Mouse (Mus musculus): ENCODE results near the gene Tubgcp5. TPM values are rescaled to one million over a fixed set of nuclear protein-coding genes. Genes with fewer than 3 reads are reported as not detected.
A peak's percentile ranks its signal among the peaks of the same experiment; 100 is the strongest.
"Not testable (repeated sequence)": the region's sequence is repeated elsewhere in the genome, so short reads cannot be mapped to it uniquely, and the experiment has no call there.

The Tubgcp5 gene
- total RNA-seq (2017): 35.4 and 46.4 TPM in 2 replicates

GRCm38 (mm10) chr7:55793952-55794603 lies at the start of gene Tubgcp5:
Gene Tubgcp5, plus strand, starts transcription at chr7:55794154.
- peak; percentile 97 for ATAC-seq (ENCODE audit: extremely low read depth, insufficient number of reproducible peaks, low FRiP score, poor library complexity, severe bottlenecking)

DNA sequence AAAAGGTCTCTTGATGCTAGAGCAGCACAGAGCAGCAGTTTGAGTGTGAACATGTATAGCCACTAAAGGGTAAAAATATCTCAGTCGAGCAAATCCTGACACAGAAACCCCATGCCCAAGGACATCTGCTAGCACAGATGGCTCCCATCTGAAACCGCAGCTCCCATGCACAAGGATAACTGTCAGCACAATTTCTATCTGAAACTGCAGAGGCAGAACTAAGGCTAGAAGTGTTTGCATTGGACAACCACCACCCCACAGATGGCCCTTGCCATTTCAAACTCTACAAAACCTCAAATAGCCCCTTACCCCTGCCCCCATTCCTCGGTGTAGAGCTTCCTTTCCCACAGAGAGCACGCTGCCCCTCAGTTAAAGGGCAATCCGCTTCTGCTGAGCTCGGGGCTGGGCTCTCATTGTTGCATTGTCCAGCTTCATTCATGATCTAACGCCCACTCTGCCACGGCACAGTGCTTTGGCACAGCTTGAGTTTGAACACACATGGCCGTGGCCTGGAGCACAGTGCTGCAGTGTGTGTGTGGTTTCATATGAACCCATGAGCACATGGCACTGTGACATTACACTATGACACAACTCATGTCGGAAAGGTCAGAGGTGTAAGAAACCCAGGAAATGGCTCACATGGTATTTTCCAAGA lies 49.3 kb upstream of the Tubgcp5 start:
- ATAC-seq (ENCODE audit: extremely low read depth, insufficient number of reproducible peaks, low FRiP score, poor library complexity, severe bottlenecking): no peak

DNA sequence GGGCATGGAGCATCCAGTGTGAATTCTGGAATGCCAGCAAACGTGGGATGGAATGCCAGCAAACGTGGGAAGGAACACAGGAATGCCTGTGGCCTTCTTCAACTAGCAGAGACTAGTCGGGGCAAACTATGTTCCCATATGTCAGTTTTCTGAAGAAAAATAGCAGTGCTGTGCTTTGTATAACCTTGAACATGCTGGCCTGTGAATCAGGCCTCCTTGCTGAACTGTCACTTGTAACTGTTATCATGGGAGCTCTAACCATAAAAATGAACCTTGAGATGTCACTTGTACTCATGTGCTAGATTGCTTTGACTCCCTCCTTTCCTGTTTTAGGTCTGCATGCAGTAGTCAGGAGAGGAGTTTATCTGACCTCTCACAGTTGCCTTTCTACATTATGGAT lies 43.1 kb upstream of the Tubgcp5 start:
- no peak for ATAC-seq (ENCODE audit: extremely low read depth, insufficient number of reproducible peaks, low FRiP score, poor library complexity, severe bottlenecking)

DNA sequence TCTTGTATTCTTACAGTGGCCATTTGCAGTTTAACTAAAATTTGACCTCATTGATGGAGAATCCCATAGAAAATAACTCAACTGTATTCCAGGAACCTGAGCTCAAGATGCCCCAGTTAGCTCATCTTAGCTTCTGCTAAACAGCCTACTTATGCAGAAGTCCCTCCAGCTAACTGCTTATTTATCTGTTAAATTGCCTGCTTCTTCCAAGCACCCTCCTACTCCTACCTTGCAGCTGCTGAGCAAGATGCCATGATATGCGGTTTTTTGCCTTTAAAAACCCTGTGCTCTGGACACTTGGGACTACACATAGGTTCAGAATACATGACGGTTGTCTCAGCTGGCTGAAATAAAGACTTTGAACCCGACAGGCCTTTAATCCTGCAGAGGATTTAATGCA lies 34.6 kb upstream of the Tubgcp5 start:
- ATAC-seq (ENCODE audit: extremely low read depth, insufficient number of reproducible peaks, low FRiP score, poor library complexity, severe bottlenecking): no peak

DNA sequence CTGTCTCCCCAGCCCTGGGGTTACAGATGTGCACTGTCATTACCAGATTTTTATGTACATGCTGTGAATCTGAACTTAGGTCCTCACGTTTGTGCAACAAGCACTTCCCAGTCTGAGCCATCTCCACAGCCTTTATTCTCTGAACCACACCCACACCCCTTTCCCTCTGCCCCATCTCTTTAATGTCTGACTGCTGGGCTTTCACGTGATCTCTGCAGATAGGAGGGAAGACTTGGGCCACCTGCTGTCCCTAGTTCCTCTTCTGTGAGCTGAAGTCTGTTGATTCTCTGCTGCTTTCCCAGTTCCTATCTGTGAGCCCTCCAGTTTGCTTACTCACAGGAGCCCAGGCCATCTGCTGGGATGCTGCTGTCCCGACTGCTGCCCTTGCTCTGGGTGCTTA lies 26.0 kb upstream of the Tubgcp5 start, which contains the start of gene Siglech:
TSS of gene Siglech (plus strand) at position 253 of the 400 bp plus-strand sequence.
- ATAC-seq (ENCODE audit: extremely low read depth, insufficient number of reproducible peaks, low FRiP score, poor library complexity, severe bottlenecking): no peak

DNA sequence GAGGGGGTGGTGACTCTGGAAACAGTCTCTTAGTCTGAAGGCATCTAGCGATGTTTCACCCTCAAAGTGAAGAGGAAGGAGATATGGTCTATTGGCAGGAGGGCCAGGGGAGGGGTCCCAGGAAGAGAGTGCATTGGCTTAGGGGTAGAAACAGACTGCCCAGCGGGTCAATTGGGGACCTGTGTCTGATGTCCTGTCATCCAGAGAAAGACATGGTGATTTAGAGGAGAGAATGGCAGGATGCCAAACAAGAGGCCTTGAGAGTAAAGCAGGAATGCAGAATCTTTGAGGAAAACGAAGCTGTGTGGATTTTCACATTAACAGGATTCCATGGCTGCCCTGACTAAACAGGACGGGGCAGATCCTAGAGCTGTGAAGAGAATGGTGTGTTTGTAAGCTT lies 13.9 kb upstream of the Tubgcp5 start:
- no peak for ATAC-seq (ENCODE audit: extremely low read depth, insufficient number of reproducible peaks, low FRiP score, poor library complexity, severe bottlenecking)

GRCm38 (mm10) chr7:55782493-55782892 lies 11.5 kb upstream of the Tubgcp5 start:
- no peak for ATAC-seq (ENCODE audit: extremely low read depth, insufficient number of reproducible peaks, low FRiP score, poor library complexity, severe bottlenecking)

DNA sequence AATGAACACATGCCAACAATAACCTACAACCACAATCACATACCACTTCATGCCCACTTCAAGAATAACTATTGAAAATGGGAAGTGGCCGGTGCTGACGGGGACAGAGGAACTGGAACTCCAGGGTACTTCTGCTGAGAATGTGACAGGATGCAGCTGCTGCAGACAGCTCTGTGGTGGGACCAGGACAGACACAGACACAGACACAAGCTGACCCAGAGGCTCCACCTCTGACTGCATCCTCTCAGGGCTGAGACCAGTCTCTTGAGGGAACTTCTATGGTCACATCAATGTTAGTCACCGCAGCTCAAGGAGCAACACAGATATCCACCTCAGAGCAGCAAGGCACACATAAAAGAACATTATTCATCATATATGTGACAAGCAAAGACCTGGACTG lies 9.4 kb upstream of the Tubgcp5 start:
- ATAC-seq (ENCODE audit: extremely low read depth, insufficient number of reproducible peaks, low FRiP score, poor library complexity, severe bottlenecking): peak; percentile 84

GRCm38 (mm10) chr7:55790586-55790985 lies 3.4 kb upstream of the Tubgcp5 start:
- not testable (repeated sequence) for ATAC-seq (ENCODE audit: extremely low read depth, insufficient number of reproducible peaks, low FRiP score, poor library complexity, severe bottlenecking)

DNA sequence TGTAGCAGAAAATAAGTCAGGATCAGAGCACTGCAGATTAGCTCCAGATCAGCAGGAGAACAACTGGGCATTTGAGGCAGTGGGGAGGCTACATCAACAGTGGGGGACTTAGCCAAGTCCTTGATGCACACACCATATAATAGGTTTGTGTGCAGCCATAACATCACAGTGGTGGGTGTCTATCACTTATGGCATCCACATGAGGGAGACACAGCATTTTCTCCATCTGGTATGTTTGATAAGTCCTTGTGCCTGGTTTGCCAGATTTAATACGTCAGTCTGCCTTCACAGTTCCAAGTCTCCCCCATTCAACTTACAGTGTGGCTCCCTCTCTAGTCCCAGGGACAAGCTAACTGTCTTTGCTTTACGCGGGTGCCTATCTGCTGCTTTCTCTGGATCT lies 1.7 kb upstream of the Tubgcp5 start:
- ATAC-seq (ENCODE audit: extremely low read depth, insufficient number of reproducible peaks, low FRiP score, poor library complexity, severe bottlenecking): no peak

- no peak for ATAC-seq (ENCODE audit: extremely low read depth, insufficient number of reproducible peaks, low FRiP score, poor library complexity, severe bottlenecking)
Measured at GRCm38 (mm10) chr7:55793236-55793951, 560 bp upstream of the Tubgcp5 start.

DNA sequence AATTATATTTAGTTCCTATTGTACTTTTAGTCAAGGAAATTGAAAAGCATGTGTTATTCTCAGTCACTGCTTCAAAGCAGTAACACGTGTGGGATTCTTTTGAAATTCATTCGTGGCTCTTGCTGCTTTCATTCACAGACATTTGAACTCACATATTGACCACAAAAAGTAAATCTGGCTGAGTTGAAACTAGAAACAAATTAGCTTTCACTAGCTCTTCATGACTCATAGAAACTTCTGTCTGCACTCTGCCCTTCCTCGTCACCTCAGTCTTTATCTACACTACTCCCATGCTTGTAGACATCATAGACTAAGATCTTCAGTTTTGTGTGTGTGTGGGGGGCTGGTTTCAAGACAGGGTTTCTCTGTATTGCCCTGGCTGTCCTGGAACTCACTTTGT lies 6.0 kb downstream of the Tubgcp5 start:
- ATAC-seq (ENCODE audit: extremely low read depth, insufficient number of reproducible peaks, low FRiP score, poor library complexity, severe bottlenecking): no peak

DNA sequence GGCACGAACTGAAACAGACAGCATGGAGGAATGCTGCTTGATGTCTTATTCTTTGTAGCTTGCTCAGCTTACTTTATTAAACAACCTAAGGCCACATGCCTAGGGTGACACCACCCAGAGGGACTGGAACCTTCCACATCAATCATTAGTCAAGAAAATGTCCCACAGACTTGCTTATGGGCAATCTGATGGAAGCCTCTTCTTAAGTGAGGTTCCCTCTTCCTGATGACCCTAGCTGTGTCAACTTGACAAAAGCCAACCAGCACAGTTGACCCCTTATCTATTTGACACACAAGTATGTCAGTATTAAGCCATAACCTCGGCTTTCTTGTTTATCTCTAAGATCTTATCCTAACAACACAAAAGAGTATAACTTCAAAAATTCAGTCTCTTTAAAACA lies 16.0 kb downstream of the Tubgcp5 start:
- no peak for ATAC-seq (ENCODE audit: extremely low read depth, insufficient number of reproducible peaks, low FRiP score, poor library complexity, severe bottlenecking)

GRCm38 (mm10) chr7:55824468-55824867 lies 30.5 kb downstream of the Tubgcp5 start:
- ATAC-seq (ENCODE audit: extremely low read depth, insufficient number of reproducible peaks, low FRiP score, poor library complexity, severe bottlenecking): no peak

- no peak for ATAC-seq (ENCODE audit: extremely low read depth, insufficient number of reproducible peaks, low FRiP score, poor library complexity, severe bottlenecking)
Measured at GRCm38 (mm10) chr7:55827551-55827950, 33.6 kb downstream of the Tubgcp5 start.

- no peak for ATAC-seq (ENCODE audit: extremely low read depth, insufficient number of reproducible peaks, low FRiP score, poor library complexity, severe bottlenecking)
Measured at GRCm38 (mm10) chr7:55836877-55837276, 42.9 kb downstream of the Tubgcp5 start.

DNA sequence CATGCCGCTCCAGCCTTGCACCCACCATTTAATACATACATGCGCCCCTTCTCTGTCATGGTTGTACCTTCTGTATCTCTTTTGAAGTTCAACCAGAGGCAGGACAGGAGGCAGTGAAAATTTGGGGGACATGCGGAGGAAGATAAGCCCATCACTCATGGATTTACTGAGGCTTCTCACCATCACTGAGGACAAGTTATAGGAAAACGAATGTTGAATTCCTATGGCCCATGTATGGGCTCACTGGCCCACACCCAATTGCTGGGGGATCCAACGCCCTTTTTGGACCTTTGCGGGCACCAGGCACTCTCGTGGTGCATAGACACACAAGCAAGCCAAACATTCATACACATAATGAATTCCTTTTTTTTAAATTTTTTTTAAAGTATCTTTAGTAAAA lies 47.5 kb downstream of the Tubgcp5 start, which contains the start of gene Cyfip1:
TSS of gene Cyfip1 (plus strand) at position 301 of the 400 bp plus-strand sequence.
- ATAC-seq (ENCODE audit: extremely low read depth, insufficient number of reproducible peaks, low FRiP score, poor library complexity, severe bottlenecking): no peak

GRCm38 (mm10) chr7:55841977-55842503 lies 48.1 kb downstream of the Tubgcp5 start:
- ATAC-seq (ENCODE audit: extremely low read depth, insufficient number of reproducible peaks, low FRiP score, poor library complexity, severe bottlenecking): peak; percentile 61

GRCm38 (mm10) chr7:55842504-55843152 lies 48.7 kb downstream of the Tubgcp5 start:
- no peak for ATAC-seq (ENCODE audit: extremely low read depth, insufficient number of reproducible peaks, low FRiP score, poor library complexity, severe bottlenecking)
